Mouse (Mus musculus) myocyte (in vitro differentiated cells): ENCODE data around the gene Sacs. TPM values are rescaled to one million over a fixed set of nuclear protein-coding genes. Genes with fewer than 3 reads are reported as not detected.

Experiments used
- H3K27me3 ChIP-seq: one replicate; pipeline ENCODE4 v1.6.1; 2011; ENCODE audit not compliant: control insufficient read depth, insufficient read depth, insufficient read length
- H3K36me3 ChIP-seq: one replicate; pipeline ENCODE4 v1.6.1; 2011; ENCODE audit not compliant: control insufficient read depth, insufficient read depth
- H3K4me2 ChIP-seq: one replicate; pipeline ENCODE4 v1.6.1; 2011; ENCODE audit warnings: low read depth, control low read depth
- H3K4me3 ChIP-seq: one replicate; pipeline ENCODE4 v1.5.1; 2011; ENCODE audit warnings: mild to moderate bottlenecking, control low read depth, moderate library complexity
- H3K79me2 ChIP-seq: one replicate; pipeline ENCODE4 v1.6.1; 2011; ENCODE audit not compliant: control insufficient read depth, insufficient read depth
- H3ac ChIP-seq: one replicate; pipeline ENCODE4 v1.6.1; 2011; ENCODE audit not compliant: control insufficient read depth, insufficient read length
- CEBPB ChIP-seq: IDR thresholded peaks from 2 replicates; pipeline ENCODE4 v1.6.1; 2011; ENCODE audit warnings: mild to moderate bottlenecking, moderate library complexity; ENCODE audit not compliant: poor library complexity, insufficient read depth, severe bottlenecking
- E2F4 ChIP-seq: IDR thresholded peaks from one replicate; pipeline ENCODE4 v1.6.1; 2011; ENCODE audit warnings: mild to moderate bottlenecking, control low read depth, moderate library complexity; ENCODE audit not compliant: insufficient read depth
- MAX ChIP-seq: IDR thresholded peaks from one replicate; pipeline ENCODE4 v1.6.1; 2011; ENCODE audit warnings: low read depth, mild to moderate bottlenecking, control low read depth
- MYOD1 ChIP-seq, 3 experiments: IDR thresholded peaks; one replicate each; pipeline ENCODE4 v1.6.1; 2011; ENCODE audit warnings: control low read depth in 2 of 3, low read depth in 2 of 3, mild to moderate bottlenecking in 2 of 3, moderate library complexity in 1 of 3; ENCODE audit not compliant: insufficient read length in 2 of 3, control insufficient read depth in 1 of 3
- MYOG ChIP-seq, 3 experiments: IDR thresholded peaks; one replicate each; pipeline ENCODE4 v1.6.1; 2011; ENCODE audit warnings: control low read depth in 2 of 3, low read depth in 2 of 3, mild to moderate bottlenecking in 2 of 3; ENCODE audit not compliant: insufficient read length in 2 of 3, control insufficient read depth in 1 of 3, insufficient read depth in 1 of 3
- POLR2A ChIP-seq: IDR thresholded peaks from one replicate; pipeline ENCODE4 v1.6.1; 2011; ENCODE audit warnings: low read depth, mild to moderate bottlenecking, control low read depth, moderate library complexity; ENCODE audit not compliant: insufficient read length
- POLR2AphosphoS2 ChIP-seq: IDR thresholded peaks from one replicate; pipeline ENCODE4 v1.6.1; 2011; ENCODE audit warnings: low read depth, control low read depth; ENCODE audit not compliant: insufficient read length
- REST ChIP-seq: IDR thresholded peaks from one replicate; pipeline ENCODE4 v1.6.1; 2011; ENCODE audit warnings: mild to moderate bottlenecking, control low read depth, moderate library complexity; ENCODE audit not compliant: insufficient read depth, insufficient read length
- SRF ChIP-seq: IDR thresholded peaks from one replicate; pipeline ENCODE4 v1.6.1; 2011; ENCODE audit warnings: low read depth; ENCODE audit not compliant: control insufficient read depth, insufficient read length
- TCF12 ChIP-seq: IDR thresholded peaks from one replicate; pipeline ENCODE4 v1.6.1; 2011; ENCODE audit warnings: mild to moderate bottlenecking, control low read depth; ENCODE audit not compliant: poor library complexity, insufficient read depth, severe bottlenecking
- TCF3 ChIP-seq: IDR thresholded peaks from one replicate; pipeline ENCODE4 v1.6.1; 2011; ENCODE audit warnings: low read depth, control low read depth; ENCODE audit not compliant: insufficient read length
- USF1 ChIP-seq: IDR thresholded peaks from one replicate; pipeline ENCODE4 v1.6.1; 2011; ENCODE audit warnings: low read depth, mild to moderate bottlenecking, control low read depth, moderate library complexity
- polyA plus RNA-seq: library from polyadenylated mRNA; unstranded; fragments of >200 nt; fragmentation: generic; extraction: Trizol; gene quantifications from one replicate; pipeline ENCODE4 v1.2.1, GENCODE M21; 2012; ENCODE audit warnings: missing spikeins

The Sacs gene
- polyA plus RNA-seq, 1 experiment, result 1.6 TPM

GRCm38 (mm10) chr14:61267908-61268475 is 129.7 kb downstream of the Sacs start:
- H3ac ChIP-seq, result no peak overlapping the region
- H3K27me3 ChIP-seq, result no peaks in the 10 kb centered on the region
- H3K79me2 ChIP-seq, result no peaks in the 10 kb centered on the region
- no peak overlapping the region for H3K4me3 ChIP-seq
- no peaks in the 10 kb centered on the region for H3K36me3 ChIP-seq
- no peak overlapping the region for H3K4me2 ChIP-seq
- TF ChIP-seq POLR2AphosphoS2 (no peak), USF1 (no peak), POLR2A (no peak), E2F4 (no peak), CEBPB (no peak), MAX (no peak), TCF12 (no peak), MYOG (IDR thresholded peaks at IDR 0.05; ENCODE audit: control insufficient read depth in 1 of 3, insufficient read depth in 1 of 3, insufficient read length in 2 of 3, low read depth in 2 of 3) (no peak), REST (no peak), TCF3 (no peak)

- Histone ChIP-seq H3ac (no peak overlapping the region), H3K79me2 (no peaks in the 10 kb centered on the region), H3K4me2 (no peak overlapping the region), H3K27me3 (peaks cover 15% of the 10 kb centered on the region), H3K36me3 (no peaks in the 10 kb centered on the region), H3K4me3 (no peak overlapping the region)
- no peak for TF ChIP-seq SRF
Observed at GRCm38 (mm10) chr14:61274414-61275198, 136.3 kb downstream of the Sacs start.

GRCm38 (mm10) chr14:61277285-61277684 is 139.0 kb downstream of the Sacs start:
- H3ac ChIP-seq, result no peak overlapping the region
- no peak for TF ChIP-seq REST
- H3K4me3 ChIP-seq, result no peak overlapping the region
- peaks cover 15% of the 10 kb centered on the region for H3K27me3 ChIP-seq
- no peaks in the 10 kb centered on the region for H3K36me3 ChIP-seq
- H3K4me2 ChIP-seq, result no peak overlapping the region
- H3K79me2 ChIP-seq, result no peaks in the 10 kb centered on the region

- TF ChIP-seq TCF12 (no peak), REST (no peak), SRF (no peak), E2F4 (no peak), CEBPB (no peak), MAX (no peak), TCF3 (no peak), POLR2A (no peak), USF1 (no peak), MYOG (IDR thresholded peaks at IDR 0.05; ENCODE audit: control insufficient read depth in 1 of 3, insufficient read depth in 1 of 3, insufficient read length in 2 of 3, low read depth in 2 of 3) (no peak), POLR2AphosphoS2 (no peak), MYOD1 (IDR thresholded peaks at IDR 0.05; ENCODE audit: control insufficient read depth in 1 of 3, insufficient read length in 2 of 3, low read depth in 2 of 3) (no peak)
- H3K4me3 ChIP-seq, result no peak overlapping the region
- H3K4me2 ChIP-seq, result no peak overlapping the region
- peaks cover 15% of the 10 kb centered on the region for H3K27me3 ChIP-seq
- H3ac ChIP-seq, result no peak overlapping the region
- H3K79me2 ChIP-seq, result no peaks in the 10 kb centered on the region
- no peaks in the 10 kb centered on the region for H3K36me3 ChIP-seq
Observed at GRCm38 (mm10) chr14:61278676-61279300, 140.5 kb downstream of the Sacs start.

- no peak overlapping the region for H3ac ChIP-seq
- no peak overlapping the region for H3K4me3 ChIP-seq
- TF ChIP-seq SRF (no peak), TCF3 (no peak), CEBPB (no peak), E2F4 (no peak), POLR2A (no peak), USF1 (no peak), POLR2AphosphoS2 (no peak), MYOG (IDR thresholded peaks at IDR 0.05; ENCODE audit: control insufficient read depth in 1 of 3, insufficient read depth in 1 of 3, insufficient read length in 2 of 3, low read depth in 2 of 3) (no peak), MAX (no peak), MYOD1 (IDR thresholded peaks at IDR 0.05; ENCODE audit: control insufficient read depth in 1 of 3, insufficient read length in 2 of 3, low read depth in 2 of 3) (no peak), REST (no peak), TCF12 (no peak)
- no peaks in the 10 kb centered on the region for H3K36me3 ChIP-seq
- H3K79me2 ChIP-seq, result no peaks in the 10 kb centered on the region
- H3K4me2 ChIP-seq, result no peak overlapping the region
- H3K27me3 ChIP-seq, result no peaks in the 10 kb centered on the region
Observed at GRCm38 (mm10) chr14:61288606-61289286, 150.5 kb downstream of the Sacs start.
